Mouse (Mus musculus) cerebellum, postnatal 4 days (tissue): Measurements from ENCODE around the gene Rundc1.
A peak's percentile ranks its signal among the peaks of the same experiment; 100 is the strongest.
"Not testable (repeated sequence)": the region's sequence is repeated elsewhere in the genome, so short reads cannot be mapped to it uniquely, and the experiment has no call there.

Experiments
- DNase-seq, 2 experiments: peaks; one replicate each; pipeline ENCODE4 v3.0.0; 2022; ENCODE audit warnings: low spot score in 2 of 2, mixed read lengths in 1 of 2

The Rundc1 gene

DNA sequence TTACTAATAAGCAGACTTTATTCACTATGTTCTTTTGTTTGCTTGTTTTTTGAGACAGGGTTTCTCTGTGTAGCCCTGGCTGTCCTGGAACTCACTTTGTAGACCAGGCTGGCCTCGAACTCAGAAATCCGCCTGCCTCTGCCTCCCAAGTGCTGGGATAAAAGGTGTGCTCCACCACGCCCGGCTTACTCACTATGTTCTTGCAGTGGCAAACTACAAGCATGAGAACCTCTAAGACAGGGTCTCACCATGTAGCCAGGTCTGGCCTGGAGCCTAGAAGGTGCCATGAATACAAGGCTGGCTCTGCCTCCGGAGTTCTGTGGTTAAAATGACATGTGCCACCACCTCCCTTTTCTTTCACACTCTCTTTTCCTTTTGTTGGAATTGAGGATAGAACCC is 41.7 kb downstream of the Rundc1 start:
- not testable (repeated sequence) for DNase-seq

DNA sequence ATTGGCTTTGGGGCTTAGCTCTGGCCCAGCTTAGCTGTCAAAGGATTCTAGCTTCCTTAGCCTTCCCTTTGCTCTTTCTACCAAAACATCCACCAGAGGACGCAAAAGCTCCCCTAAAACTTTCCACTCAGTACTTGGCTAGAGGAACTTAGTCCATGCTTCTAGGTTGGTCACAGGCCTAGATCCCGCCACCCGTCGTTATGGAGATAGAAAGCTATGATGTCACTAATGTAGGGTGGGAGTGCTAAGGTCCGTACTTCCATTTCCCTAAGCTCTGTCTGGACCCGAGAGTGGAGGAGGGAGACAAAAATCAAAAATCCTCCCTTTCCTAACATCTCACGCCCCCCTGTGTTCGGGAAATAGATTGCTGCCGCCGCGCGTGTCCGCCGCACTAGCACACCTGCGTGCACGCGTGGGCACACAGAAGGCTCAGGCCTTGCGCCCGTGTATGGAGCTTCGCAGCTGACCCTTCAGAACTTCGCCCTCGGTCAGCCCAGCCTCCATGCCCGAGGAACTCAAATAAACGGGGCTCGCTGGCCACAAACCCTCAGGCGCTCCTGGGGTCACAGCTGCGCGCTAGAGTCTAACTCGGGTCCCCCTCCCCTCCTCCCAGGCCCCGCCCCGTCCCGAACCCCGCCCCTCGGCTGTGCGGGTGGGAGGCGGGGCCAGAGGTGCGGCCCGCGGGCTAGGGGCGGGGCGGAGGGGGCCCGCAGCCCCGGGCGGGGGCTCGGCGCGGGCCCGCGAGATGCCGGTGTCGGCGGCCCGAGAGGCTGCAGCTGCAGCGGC is 42.8 kb downstream of the Rundc1 start:
- peak in 1 of 2 experiments; percentile 77 for DNase-seq

DNA sequence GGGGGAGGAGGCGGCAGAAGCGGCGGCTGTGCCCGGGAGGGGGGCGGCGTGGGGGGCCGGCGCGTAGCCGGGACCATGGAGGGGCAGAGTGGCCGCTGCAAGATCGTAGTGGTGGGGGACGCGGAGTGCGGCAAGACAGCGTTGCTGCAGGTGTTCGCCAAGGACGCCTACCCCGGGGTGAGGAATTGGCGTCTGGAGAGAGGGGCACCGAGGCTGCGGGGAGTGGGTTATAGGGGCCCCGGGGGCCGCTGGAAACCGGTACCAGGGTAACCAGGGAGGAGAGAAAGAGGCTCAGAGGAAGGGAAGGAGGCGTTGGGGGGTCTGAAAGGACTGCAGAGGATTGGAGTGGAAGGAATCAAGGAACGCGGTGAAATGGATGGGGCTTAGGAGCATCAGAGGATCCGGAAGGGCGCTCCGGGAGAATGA is 43.4 kb downstream of the Rundc1 start:
- DNase-seq: no peak

DNA sequence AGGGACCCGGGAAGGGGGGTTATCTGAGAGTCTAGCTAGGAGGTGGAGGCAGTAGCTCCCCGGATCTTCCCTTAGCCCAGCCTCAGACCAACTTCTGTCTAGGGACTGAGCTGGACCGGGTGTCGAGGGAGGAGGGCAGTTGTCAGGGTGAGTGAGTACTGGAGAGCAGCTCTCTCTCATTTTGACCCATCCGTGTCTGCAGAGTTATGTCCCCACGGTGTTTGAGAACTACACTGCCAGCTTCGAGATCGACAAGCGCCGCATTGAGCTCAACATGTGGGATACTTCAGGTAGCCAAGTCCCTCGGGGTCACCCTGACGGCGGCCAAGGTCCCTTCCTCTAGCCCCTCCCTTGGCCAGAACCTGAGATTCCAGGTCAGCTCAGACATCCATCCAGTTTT is 43.8 kb downstream of the Rundc1 start:
- DNase-seq: no peak

DNA sequence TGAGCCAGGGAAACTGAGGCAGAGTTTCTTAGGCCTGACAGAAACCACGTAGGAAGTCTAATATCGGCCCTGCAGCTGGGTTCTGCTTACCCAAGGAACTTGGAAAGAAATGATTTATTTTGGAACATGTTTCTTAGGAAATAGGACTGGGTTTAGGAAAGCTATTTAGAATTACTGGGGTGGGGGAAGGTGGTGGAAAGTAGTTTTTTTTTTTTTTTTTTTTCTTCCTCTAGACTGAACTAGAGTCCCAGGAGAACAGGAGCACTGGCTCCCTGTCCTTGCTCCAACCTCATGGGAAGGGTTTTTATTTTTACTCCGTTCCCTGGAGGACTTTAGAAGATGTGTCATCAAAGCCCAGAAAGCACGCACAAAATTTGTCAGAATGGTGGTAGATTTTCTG is 44.3 kb downstream of the Rundc1 start:
- no peak for DNase-seq

DNA sequence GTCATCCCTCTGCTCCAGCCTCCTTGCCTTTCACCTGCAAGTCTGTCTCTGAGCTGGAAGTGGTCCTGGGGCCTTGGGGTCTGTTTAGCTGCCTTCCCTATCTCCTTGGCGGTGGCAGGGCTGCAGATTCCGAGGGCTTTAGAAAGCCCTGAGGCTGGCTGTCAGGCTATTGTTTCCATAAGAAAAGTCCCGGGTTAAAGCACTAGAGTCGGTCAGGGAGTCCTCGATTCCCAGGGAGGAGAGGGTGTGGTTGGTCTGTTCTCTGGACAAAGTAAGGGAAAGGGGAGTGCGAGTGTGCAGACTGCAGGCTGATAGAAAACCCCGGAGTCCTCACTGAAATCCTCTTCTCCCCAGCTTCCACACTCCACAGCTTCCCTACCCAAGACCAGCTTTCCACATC is 45.3 kb downstream of the Rundc1 start:
- DNase-seq: no peak

DNA sequence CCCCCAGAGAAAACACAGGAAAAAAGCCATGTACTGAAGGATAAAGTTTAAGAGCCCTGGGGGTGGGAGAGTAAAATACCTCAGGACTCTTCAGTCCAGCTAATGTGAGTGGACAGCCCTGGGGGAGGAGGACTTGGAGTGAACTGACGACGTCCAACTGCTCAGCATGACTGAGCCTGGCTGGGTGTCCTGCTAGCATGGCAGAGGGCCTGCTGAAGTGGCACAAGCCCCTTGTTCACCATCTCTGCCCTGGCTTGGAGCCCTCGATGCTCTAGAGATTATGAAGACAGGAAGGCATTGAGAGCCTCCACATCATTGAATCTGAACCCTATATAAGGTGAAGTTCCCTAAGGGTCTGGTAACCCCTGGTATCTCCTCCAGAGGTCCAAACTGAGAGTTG is 47.0 kb downstream of the Rundc1 start:
- no peak for DNase-seq

DNA sequence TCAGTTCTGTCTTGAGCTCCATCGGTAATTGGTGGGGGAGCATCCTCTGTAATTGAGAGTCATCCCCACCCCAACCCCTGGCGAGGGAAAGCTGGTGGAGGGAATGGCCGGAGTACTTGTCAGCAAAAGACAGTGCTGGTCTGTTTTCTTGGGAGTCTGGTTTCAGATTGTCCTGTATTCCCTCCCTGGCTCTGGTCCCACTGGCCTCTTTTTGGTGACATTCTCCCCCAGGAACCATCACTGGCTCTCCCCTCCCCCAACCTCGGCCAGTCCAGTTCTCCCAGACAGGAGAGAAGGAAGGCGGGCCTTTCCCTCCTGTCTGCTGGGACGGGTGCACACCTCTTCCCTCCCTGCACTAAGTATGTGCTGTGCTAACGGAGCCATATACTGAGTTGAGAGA is 47.5 kb downstream of the Rundc1 start:
- peak in 1 of 2 experiments; percentile 43 for DNase-seq

DNA sequence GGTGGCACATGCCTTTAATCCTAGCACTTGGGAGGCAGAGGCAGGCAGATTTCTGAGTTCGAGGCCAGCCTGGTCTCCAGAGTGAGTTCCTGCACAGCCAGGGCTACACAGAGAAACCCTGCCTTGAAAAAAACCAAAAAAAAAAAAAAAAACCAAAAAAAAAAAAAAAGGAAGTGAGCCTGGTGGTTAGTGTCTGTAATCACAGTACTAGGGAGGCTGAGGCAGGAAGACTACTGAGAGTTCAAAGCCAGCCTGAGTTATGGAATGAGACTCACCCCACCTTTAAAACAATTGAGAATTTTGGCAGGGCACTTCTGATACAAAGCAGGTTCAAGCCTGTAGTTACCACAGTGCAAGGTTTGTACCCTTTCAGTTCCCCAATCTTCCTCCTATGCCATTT is 48.8 kb downstream of the Rundc1 start:
- not testable (repeated sequence) for DNase-seq

DNA sequence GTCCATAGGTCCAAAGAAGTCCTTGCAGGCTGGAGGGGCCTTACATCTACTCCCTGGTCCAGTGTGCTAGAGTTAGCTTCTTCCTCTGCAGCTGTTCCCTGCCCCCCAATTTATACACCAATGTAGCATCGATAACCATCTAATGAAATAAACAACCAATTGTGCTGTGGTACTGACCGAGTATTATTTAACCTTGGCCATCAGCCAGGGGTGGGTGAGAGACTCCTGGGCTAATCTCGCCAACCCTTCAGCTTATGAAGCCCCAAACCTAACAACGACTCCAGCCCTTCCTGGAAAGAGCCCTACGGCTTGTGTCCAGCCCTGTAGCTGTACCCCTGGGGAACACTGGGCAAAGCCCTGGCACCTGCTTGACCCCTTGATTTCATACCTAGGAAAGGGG is 49.4 kb downstream of the Rundc1 start:
- DNase-seq: no peak

DNA sequence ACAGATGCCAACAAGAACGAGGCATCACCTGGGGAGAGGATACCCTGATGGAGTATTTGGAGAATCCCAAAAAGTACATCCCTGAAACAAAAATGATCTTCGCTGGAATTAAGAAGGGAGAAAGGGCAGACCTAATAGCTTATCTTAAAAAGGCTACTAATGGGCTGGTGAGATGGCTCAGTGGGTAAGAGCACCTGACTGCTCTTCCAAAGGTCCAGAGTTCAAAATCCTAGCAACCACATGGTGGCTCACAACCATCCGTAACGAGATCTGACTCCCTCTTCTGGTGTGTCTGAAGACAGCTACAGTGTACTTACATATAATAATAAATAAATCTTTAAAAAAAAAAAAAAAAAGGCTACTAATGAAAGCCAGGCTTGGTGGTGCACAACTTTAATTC is 51.5 kb downstream of the Rundc1 start:
- DNase-seq: not testable (repeated sequence)

DNA sequence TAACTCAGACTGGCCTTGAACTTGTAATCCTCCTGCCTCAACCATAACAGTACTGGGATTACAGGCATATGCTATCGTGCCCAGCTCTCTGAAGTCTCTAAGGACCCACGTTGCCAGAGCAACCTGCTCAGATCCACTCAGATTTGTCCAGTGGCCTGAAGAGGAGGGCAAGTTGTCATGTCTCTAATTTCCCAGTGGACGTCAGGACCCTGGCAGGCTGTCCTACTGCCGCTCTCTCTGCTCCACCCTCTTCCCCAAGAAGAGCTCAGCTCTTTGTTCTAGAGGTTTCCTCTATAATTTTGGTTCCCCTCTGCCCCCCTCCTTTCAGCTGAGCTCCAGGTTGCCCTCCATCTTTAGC is 52.3 kb downstream of the Rundc1 start:
- DNase-seq: peak in 1 of 2 experiments; percentile 68

DNA sequence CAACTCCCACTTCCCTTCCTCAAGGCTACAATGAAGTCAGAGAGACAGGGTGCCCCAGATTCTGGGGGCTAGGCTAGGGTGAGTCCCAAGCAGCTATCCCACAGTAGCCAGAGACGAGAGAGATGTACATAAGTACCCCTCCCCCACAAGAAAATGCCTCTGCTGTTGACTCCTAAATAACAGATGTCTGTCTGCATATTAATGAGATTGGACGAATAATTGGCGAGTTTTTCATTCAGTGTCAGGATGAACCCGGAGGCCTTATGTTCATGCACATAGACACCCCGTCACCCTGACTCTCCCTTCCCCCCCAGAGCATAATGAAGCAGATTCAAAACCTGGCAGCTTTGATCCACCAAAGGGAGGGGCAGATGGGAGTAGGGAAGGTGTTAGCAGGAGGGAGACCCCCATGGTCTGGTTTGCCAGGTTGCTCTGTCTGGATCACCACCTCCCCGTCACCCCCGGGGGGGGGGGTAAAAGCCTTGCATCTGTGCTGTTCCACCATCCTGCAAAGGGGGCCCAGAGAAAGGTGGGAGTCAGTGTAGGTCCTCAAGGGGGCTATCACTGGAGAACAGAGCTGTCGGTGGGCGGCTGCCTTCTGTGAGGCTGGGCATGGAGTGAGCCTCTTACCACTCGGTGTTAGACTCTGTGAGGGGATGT is 52.8 kb downstream of the Rundc1 start:
- DNase-seq: peak in 1 of 2 experiments; percentile 54

DNA sequence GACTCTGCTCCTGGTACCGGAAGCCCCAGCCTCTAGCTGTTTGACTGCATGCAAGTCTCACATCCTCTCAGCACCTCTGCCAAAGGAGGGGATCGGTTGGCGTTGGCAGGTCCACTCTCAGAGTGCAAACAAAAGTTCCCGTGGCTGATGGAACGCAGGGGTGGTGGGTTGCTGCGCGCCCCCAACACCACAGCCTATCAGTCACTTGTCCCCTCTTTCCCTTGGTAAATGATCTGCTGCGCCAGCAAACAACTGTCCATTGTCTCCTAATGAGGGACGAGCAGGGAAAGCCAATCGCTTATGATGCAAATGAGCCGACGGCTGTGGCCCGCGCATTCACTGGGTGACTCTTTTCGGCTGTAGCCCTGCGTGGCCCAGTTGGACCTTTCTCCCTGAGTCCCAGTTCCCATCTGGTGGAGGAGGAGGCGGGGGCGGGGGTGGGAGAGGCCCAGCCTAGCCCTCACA is 54.3 kb downstream of the Rundc1 start:
- peak in 1 of 2 experiments; percentile 42 for DNase-seq

DNA sequence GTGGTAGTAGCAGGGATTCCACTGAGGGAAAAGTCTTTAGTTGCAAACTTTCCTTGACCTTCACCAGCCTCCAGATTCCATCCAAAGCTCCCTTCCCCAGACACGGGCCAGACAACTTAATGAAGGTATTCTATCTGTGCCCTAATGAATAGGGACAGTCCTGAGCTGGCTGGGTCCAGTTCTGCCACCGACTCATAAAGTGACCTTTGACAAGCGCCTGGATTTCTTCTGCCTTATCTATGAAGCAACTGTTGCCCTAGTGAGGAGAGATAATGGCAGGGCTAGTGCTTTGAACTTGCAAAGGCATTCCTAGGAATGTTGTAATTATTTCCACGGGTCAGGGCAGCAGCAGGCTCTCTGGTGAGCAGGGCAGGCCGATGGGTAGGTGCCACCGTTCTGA is 56.0 kb downstream of the Rundc1 start:
- DNase-seq: no peak

DNA sequence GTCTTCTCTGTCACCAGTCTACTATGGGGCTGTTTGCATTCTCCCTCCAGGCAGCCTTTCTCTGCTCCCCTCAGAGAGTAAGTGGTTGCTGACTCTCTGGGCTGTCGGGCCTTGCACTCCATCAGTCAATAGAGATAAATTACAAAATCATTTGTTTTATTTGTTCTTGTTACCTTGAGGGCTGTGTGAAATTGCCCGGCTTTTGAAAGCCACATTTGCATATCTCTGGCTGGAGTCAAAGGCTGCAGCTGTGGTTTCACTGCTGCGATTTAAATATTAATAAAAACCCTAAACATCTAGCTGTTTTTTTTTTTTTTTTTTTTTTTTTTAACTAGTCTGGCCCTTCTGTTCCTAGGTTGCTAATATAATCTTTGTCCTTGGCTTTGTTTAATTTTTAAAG is 58.9 kb downstream of the Rundc1 start:
- DNase-seq: no peak

DNA sequence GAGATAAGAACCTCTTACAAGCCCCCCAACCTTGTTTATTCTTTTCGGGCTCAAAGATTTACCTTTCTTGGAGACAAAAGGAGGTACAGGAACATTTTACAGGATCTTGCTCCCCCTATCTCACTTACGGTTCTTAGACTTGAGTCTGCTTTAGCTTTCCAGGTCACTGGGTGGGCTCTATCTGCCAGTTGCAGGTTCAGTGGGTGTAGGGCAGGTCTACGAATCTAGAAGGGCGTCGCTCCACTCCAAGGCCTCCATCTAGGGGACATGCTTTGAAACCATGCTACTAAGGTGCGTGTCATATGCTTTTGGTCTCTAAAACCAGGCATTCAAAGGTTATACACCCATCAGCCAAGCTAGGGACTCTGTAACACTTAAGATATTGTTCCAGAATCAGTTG is 59.4 kb downstream of the Rundc1 start:
- DNase-seq: no peak

DNA sequence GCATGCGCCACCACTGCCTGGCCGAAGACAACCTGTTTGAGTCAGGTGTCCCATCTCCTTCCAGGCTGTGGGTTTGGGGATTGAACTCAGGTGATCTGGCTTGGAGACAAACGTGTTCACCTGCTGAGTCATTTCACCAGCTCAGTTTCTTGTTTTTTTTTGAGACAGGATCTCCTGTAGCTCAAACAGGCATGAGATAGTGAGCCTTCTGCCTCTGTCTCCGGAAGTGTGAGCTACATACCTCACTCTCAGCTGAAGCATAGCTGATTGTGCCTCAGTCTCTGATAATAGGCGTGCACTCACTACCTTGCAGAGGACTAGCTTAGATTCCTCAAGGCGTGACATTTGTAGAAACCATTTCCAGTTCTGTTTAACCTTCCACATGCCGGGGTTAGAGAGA is 59.9 kb downstream of the Rundc1 start:
- DNase-seq: no peak
